Mouse (Mus musculus) brain, adult 2 months (tissue): ENCODE results near the gene Pcsk5.
A peak's percentile ranks its signal among the peaks of the same experiment; 100 is the strongest.

Source experiments
- DNase-seq: peaks from one replicate; pipeline ENCODE4 v3.0.0; 2011; ENCODE audit warnings: low read depth, low spot score

Gene Pcsk5

DNA sequence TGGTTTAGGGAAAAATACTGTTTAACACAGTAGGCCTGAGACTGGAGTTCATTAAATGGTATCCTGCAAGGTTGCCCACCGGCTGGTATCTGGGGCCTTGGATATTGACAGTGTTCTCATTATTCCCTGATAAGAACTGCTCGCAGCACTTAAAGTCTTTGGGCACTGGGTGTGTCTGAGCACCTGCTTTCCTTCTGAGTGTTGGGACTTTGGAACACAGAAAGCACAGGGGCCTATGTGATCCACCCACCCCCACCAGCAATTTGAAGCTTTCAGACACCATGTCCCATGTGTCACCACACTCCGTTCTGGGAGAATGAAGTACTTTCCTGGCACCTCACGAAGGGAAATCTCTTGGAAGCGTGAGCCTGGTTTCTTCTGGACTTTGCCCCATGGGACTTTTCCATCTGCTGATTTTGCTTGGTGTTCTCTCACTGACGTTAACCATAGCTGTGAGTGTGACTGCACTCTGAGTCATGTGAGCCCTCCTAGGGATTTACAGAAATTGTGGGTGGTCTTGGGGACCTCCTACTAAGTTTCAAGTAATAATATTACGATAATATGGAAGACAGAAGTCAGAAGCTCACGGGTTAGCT, 92.9 kb downstream of the Pcsk5 start:
- no peak for DNase-seq

GRCm38 (mm10) chr19:17741465-17741864, 96.0 kb downstream of the Pcsk5 start:
- DNase-seq = no peak

DNA sequence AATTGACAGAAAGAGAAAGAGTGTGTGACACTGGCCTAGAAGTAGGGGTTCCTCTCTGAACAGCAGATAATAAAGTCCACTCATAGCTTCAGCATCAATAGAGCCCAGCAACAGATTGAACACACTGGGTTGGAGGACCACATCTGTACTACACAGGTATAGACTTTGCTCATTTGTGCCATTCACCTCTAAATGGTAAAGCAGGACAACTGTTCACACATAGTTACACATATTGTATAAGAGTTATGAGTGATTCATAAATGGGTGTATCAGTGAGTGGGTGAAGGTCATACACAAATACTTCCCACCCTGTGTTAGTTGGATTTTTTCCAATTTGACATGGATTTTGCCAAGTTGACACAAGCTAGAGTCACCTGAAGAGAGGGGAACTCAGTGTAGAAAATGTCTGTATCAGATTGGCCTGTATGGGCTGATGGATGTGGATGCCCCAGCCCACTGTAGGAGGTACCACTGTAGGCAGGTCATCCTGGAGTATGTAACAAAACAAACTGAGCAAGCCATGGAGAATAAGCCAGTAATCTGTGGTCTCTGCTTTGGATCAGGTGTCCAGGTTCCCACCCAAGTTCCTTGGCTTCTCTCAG, 104.7 kb downstream of the Pcsk5 start:
- DNase-seq = no peak

DNA sequence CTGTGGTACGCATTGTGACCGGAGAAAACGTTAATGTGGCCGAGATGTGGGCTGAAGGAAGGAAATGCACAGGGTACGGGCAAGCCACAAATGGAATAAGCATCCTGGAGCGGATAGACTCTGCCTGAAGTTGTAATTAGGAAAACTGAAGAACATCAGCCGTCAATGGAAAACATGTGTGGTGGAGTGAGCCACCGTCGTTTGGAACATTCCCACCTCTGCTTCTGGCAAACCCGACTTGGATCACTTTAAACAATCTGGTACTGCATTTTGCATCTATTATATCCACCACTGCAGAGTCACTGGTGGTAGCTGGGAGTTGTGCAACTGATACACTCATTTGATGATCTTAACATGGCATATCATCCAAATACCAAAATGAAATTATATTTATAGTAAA, 120.4 kb downstream of the Pcsk5 start:
- DNase-seq = peak; percentile 45

DNA sequence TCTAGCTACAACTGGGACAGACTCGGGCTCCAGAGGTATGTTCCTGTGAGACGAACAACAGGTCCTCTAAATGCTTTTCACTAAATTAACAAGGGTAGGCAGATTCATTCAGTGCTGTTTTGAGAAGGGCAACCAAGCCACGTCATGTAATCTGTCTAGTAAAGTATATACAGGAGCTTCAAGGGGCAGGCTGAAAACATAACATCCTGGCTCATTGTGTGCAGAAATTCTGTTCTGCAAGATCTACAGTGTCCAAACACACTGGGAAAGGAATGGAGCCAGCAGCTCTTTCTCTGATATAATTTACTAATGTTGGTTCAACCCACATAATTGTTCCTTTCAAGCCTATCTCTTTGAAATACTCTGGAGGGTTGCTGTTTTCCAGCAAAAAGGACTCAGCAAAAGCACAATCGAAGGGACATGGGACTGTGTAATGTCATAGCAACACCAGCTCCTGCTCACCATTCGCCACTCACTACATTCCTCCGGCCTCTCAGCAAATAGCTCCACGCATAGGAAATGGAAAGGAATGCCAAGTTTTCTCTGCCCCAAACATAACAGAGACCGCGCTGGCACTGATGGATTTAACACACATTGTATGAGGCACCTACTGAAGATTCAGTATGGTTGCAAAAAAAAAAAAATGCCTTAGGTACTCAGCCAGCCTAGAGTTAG, 122.0 kb downstream of the Pcsk5 start:
- peak; percentile 56 for DNase-seq

DNA sequence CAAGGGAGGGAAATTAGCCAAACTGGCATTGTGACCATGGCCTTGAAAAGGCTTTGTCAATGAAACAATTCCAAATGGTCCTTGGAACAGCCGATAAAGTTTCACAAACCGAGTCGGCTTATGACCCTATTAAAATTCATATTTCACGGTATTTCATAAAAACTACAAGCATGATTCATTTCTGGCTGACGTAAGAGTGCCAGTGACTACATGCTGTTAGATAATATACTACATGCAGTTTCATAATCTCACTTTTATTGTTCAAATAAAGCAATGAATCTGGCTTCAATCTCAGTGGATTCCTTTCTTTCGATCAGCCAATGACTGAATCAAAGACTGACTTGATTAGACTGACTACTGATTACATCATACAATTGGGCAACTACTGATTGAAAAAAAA, 145.8 kb downstream of the Pcsk5 start:
- DNase-seq = no peak

DNA sequence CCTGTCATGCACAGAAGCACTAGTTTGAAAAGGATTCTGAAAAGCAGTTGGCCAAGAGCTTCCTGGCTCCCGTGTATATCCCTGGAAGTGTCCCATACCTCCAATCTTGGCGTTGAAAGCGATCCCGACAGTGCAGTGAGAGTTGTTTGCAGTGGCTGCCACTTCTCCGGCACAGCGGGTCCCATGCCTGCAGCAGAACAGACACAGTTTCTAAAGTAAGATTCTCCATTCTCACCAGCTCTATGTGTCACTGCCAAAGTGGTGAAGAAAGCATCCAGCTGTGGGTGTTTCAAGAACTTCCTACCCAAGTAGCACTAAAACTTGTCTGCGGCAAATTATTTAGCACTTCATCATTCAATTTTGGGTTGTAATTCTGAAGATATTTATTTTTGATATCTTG, 159.1 kb downstream of the Pcsk5 start:
- peak; percentile 70 for DNase-seq

DNA sequence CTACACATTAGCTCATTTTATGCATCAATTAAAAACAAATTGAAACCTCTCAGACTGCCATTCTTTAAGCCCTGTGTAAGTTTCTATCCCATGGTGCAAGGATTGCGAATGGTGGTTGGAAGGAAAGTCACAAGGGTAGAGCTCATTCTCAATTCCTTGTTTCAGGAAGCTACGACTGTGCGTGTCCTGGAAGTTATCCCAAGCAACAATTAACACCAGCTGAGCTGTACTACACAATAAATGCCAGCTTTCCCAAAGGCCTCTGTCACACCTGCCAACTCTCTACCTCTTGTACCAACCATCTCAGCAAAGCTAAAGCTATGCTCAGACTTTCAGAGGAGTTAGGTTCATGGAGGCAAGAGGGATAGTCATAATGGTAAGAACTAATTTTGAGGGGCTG, 174.8 kb downstream of the Pcsk5 start:
- no peak for DNase-seq

DNA sequence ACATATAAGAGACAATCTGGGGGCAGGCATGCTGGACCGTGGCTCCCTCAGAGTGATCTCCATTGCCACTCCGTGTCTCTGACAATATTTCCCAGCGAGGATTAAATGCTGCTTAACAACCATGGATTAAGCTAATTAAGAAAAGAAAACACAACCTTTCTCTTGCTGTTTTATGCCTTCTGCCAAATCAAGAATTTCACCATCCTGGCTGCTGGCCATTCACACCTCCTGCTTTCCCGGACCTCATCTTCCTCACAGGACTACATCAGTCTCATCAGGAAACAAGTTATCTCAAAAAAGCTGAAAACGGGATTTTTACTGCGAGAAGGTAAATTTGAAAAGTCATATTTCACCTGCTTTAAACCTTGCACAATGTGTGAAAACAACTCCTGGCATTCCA, 175.2 kb downstream of the Pcsk5 start:
- no peak for DNase-seq

DNA sequence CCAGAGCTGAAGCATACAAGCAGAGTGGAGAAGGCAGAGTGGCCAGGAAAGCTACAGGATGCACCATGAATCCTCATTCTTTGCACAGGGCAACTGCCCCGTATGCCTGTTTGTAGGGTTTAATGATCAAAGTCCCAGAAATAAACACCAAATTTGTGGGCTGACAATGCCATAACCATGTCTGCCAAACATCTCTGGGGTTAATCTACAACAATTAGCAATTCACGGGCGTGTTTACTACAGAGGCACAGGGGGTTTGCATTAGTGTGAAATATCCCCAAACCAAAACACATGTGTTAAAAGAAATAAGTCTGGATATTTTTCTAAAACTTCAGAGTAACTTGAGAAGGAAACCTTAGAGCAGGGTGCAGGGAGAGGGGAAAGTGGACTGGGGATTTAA, 178.1 kb downstream of the Pcsk5 start:
- no peak for DNase-seq

DNA sequence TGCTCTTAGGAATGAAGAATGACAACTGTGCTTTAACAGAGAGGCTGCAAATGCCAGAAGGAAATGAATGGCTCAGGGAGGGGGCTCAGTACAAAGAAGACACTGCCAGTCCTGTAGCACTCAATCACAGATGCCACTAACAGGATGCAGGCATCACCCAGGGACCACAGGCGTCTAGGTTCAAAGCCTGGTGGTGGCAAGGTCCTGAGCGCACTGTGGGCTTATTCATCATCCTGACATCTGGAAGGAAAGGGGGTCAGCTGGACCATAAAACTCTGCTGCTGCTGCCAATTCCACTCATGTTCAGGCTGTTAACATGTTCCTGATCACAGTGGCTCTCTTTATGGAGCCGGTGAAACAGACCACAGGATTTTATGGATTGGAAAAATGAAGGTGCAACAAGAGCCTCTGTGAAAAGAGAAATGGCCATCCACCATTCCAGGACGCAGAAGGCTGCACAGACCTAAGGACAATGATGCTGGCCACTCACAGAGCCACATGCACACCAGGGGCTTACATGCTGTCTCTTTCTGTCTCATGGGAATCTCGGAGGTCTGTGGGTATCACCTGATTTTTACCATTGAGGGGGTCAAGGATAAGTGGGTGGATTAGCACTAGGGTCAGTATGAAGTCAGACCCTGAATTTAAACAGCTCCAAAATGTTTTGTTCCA, 186.5 kb downstream of the Pcsk5 start:
- no peak for DNase-seq

- no peak for DNase-seq
These were observed 187.5 kb downstream of the Pcsk5 start for GRCm38 (mm10) chr19:17649967-17650366.

- DNase-seq = no peak
These were observed 194.2 kb downstream of the Pcsk5 start for GRCm38 (mm10) chr19:17643128-17643797.

DNA sequence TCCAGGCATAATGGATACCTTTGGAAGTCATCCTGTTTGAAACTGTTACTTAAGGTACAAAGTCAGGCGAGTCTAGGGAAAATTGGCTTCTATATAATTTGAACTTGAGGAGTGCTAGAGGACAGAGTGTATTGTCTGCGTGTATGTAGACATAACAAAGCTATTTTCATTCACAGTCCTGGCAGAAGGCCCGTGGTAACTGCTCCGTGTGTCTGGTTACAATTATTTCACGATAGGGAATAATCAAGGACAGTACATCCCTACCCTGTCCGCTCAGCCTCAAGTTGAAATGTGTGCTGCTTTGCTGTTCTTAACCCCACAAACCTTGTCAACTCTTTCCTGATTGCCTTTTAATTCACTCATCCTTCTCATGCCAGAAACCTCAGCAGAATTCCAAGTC, 201.4 kb downstream of the Pcsk5 start:
- no peak for DNase-seq

DNA sequence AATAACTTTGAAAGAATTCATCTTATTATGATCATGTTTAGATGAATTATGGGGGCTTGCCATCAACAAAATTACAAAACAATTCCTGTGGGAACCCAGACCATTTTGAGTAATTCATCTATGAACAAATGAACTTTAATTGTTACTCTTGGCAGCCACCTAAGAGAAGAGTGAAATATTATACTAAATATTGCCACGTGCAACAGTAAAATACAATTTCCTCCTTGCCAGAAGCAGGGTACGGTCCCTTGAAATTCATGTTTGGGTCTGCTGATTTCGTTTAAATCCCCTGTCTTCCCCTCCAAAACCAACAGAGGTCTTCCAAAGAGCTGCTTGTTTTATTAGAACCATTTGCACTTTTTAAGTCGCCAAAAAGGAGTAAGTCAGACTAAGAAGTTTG, 221.8 kb downstream of the Pcsk5 start:
- DNase-seq = no peak

- no peak for DNase-seq
These were observed 230.9 kb downstream of the Pcsk5 start for GRCm38 (mm10) chr19:17606510-17606909.

GRCm38 (mm10) chr19:17606093-17606492, 231.3 kb downstream of the Pcsk5 start:
- no peak for DNase-seq

- peak; percentile 29 for DNase-seq
These were observed 234.1 kb downstream of the Pcsk5 start for GRCm38 (mm10) chr19:17603322-17603721.

DNA sequence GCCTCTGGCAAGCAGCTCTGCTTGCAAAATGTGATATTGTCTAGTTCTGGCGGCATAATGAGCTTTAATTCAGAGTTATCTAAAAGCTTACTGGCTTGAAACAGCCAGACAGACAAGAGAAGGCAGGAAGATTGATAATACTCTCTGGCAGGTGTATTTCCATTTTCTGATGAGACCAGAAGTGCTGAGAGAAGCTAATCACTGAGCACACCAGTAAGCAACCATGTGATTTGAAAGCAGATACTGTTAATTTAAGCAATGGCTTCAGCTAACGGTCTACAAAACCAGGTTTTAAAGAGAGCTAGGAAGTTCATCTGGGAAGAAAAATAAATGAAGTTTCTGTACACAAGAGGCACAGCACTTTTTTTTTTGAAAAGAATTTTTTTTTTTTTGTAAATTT, 237.1 kb downstream of the Pcsk5 start:
- no peak for DNase-seq

DNA sequence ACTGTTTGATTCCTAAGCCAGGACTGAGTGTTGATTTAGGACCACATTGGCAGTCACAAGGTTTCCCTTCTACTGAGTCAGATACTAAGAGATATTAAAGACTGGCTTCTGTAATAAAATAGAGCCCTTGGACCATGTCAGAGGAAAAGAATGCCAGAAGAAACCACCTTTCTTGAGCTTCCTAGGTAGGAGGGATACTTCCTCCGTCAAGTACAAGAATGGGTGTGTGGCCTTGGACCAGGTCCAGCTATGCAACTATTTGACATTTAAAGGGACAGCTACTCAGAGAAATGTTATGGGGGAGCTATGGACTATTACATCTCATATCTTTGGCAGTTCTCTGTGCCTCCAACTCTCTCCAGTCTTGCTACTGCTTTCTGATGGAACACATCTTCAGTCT, 244.6 kb downstream of the Pcsk5 start:
- no peak for DNase-seq

DNA sequence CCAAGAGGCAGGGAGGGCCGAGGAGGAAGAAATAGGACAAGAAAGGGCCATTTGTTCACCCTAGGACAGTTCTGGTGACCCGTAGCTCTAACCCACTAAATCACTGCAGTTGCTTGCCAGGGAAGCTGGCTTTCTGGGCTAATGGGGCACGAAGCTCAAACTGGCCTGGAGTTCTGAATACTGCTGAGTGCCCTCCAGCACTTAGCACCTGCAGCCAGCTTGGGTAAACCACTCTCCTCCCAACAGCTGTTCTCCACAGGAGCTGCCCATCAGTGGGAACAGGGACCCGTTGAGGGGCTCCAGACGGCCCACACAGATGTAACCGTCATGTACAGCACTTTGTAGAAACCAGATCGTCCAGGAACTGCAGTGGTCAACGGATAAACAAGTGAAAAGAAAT, 246.1 kb downstream of the Pcsk5 start:
- DNase-seq = peak; percentile 20

GRCm38 (mm10) chr19:17590314-17590713, 247.1 kb downstream of the Pcsk5 start:
- DNase-seq = no peak
